Mouse (Mus musculus): ENCODE results near the gene Sec31a. TPM values are rescaled to one million over a fixed set of nuclear protein-coding genes. Genes with fewer than 3 reads are reported as not detected.

The Sec31a gene
- 79.3 and 83.0 TPM in 2 replicates for polyA plus RNA-seq (2015; fragmentation: Nextera tagmentation; extraction: Ambion mirVana)

DNA sequence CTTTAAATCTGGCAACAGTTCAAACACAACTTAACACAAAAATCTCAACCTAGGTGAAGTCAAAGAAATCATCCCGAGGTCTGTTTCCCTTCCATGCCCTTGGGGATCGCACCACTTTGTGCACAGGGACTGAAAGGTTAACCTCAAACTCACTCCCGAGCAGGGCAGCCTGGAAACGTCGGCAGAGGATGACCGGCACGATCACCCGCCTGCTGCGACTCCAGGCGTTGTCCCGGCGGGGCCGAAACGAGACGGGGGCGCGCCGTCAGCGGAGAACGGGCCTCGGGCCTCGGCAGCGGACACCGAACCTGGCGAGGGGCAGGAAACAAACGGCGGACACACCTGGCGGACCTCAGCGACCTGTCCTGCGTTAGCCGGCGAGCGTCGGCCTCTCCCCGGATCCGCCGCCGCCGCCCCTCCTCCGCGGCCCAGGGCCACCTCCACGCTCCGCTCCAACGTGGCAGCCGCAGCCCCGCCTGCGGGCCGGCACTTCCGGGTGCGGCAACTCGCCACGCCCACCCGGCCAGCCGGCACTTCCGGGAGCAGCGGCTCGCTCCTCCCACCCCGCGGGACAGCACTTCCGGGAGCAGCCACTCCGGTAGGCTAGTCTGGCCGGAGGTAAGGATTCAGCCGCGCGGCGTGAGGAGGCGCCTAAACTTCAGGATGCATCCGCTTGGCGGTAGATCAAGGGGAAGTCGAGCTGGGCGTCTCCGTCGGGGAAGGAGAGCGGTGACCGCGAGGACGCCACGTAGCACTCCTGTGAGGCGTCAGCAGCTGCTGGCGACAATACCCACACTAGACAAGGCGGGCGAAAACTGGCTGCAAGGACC, at the start of gene Sec31a:
Gene Sec31a (minus strand): TSS at position 474 of the 830 bp plus-strand sequence.
- no peaks in the 10 kb centered on the region for H3K27me3 ChIP-seq
- peaks cover 35% of the 10 kb centered on the region for H3K4me1 ChIP-seq
- peaks cover 30% of the 10 kb centered on the region for H3K36me3 ChIP-seq
- H3K4me3 ChIP-seq: peak within 1 kb of the TSS; percentile 94
- H3K9ac ChIP-seq (replicated peaks): peak within 1 kb of the TSS; percentile 74
- ATAC-seq (replicated peaks): peak; percentile 97
- peak within 1 kb of the TSS; percentile 65 for H3K4me2 ChIP-seq (replicated peaks)
- H3K9me3 ChIP-seq: no peaks in the 10 kb centered on the region
- H3K27ac ChIP-seq (replicated peaks): peak within 1 kb of the TSS; percentile 90
- under 1% methylated on average over 82 of the region's 82 CpGs for WGBS

DNA sequence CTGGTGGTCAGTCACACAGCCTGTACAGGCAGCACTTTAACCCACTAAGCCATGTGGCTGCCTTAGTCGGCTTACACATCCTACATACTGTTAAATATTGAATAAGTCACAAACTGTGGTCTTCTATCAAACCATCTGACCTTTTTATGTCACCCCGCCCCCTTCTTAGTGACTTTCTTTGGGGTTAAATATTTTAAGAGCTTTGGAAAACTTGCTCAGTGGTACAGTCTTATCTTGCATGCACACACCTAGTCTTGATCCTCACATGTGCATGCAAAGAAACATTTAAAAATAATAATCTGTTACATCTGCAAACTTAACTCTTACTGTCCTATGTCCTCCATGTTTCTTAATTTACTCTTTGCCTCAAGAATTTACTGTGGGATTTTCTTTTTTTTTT, 46.3 kb upstream of the Sec31a start:
- H3K27ac ChIP-seq (replicated peaks): no peak overlapping the region
- H3K9me3 ChIP-seq: no peaks in the 10 kb centered on the region
- no peak overlapping the region for H3K4me2 ChIP-seq (replicated peaks)
- H3K9ac ChIP-seq (replicated peaks): no peak overlapping the region
- 95% methylated on average over 2 of the region's 2 CpGs for WGBS
- H3K27me3 ChIP-seq: no peaks in the 10 kb centered on the region
- no peak for ATAC-seq (replicated peaks)
- H3K4me3 ChIP-seq: no peak overlapping the region
- peaks cover 18% of the 10 kb centered on the region for H3K36me3 ChIP-seq
- no peaks in the 10 kb centered on the region for H3K4me1 ChIP-seq

DNA sequence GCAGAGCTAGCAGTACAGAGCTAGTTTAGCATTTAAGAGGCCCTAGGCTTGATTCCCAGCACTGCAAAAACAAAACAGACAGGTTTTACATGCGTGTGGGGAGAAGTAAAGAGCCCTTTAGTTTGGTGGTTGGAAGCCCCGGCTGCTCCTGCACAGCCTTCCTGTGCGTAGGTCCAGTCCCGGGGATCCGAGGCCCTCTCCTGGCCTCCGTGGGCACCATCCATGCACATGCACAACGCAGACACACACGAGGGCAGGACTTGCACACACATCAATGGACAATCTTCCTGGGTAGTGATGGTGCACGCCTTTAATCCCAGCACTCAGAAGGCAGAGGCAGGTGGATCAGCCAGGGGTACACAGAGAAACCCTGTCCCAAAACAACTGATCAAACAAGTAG, 45.5 kb upstream of the Sec31a start:
- H3K4me2 ChIP-seq (replicated peaks): no peak overlapping the region
- H3K9me3 ChIP-seq: no peaks in the 10 kb centered on the region
- H3K4me3 ChIP-seq: no peak overlapping the region
- H3K9ac ChIP-seq (replicated peaks): no peak overlapping the region
- H3K4me1 ChIP-seq: no peaks in the 10 kb centered on the region
- ATAC-seq (replicated peaks): no peak
- WGBS: 95% methylated on average over 9 of the region's 9 CpGs
- no peak overlapping the region for H3K27ac ChIP-seq (replicated peaks)
- no peaks in the 10 kb centered on the region for H3K27me3 ChIP-seq
- peaks cover 18% of the 10 kb centered on the region for H3K36me3 ChIP-seq

DNA sequence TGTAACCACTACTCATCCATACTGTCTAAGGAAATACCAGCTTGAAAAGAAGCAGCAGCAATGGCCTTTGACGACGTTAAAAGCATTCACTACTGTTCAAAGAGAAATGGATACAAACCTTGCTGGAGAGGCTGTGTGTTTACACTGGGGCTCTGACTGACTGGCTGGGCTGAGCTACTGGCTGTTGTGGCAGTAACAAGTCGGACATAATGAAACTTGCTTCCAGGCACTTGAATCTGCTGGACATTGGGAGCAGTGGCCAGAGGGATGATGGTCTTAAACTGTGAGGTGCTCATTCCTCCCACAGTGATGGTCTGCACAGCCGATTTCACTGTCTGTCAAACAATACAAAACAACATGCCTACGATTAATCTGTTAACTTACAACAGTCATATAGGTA, 43.4 kb upstream of the Sec31a start:
- Histone ChIP-seq H3K4me1 (no peaks in the 10 kb centered on the region), H3K36me3 (peaks cover 18% of the 10 kb centered on the region)
- 94% methylated on average over 5 of the region's 5 CpGs for WGBS

DNA sequence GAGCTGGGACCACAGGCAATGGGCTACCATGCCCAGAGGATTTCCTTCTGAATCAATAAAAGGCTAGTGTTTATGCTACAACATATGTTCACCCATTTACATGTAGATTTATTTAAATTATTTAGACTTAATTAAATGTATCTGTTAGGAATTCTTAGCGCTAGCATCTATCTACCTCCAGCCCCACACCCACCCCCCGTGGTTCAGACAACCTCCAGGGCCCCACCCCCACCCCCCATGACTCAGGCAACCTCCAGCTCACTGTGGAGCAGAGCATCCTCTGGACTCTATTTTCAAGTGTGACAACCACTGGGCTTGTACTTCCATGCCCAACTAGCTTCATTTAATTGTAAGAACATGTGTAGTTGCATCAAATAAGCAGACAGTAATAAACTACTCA, 35.8 kb upstream of the Sec31a start:
- no peak; the same call in 1 of the 2 replicates for ATAC-seq (replicated peaks)
- 52% methylated on average over 2 of the region's 2 CpGs for WGBS
- Histone ChIP-seq H3K36me3 (peaks cover 27% of the 10 kb centered on the region), H3K27ac (replicated peaks) (no peak overlapping the region), H3K9ac (replicated peaks) (no peak overlapping the region), H3K27me3 (no peaks in the 10 kb centered on the region), H3K4me1 (no peaks in the 10 kb centered on the region), H3K4me2 (replicated peaks) (no peak overlapping the region), H3K4me3 (no peak overlapping the region), H3K9me3 (no peaks in the 10 kb centered on the region)

More for the DNA sequence above, 43.4 kb upstream of the Sec31a start:
- Histone ChIP-seq H3K9me3 (no peaks in the 10 kb centered on the region), H3K4me3 (no peak overlapping the region), H3K27ac (replicated peaks) (no peak overlapping the region), H3K27me3 (no peaks in the 10 kb centered on the region), H3K4me2 (replicated peaks) (no peak overlapping the region), H3K9ac (replicated peaks) (no peak overlapping the region)
- no peak for ATAC-seq (replicated peaks)

DNA sequence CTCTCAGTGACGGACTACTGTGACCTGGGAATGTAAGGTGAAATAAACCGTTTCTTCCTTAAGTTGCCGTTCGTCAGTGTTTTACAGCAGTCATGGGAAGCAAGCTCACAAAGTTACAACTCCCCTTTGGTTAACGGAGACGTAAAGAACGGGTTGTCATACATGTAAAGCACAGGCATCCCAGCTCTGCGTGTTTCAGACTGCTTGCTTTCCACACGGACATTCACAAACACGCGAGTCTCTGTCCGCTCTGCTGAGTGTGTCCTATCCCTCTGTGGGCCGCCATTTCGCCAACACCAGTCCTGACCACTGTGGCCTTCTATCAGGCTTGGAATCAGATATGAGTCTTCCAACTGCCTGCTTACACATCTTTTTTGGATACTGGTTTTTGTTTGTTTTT, 22.8 kb upstream of the Sec31a start:
- WGBS: 95% methylated on average over 14 of the region's 14 CpGs

DNA sequence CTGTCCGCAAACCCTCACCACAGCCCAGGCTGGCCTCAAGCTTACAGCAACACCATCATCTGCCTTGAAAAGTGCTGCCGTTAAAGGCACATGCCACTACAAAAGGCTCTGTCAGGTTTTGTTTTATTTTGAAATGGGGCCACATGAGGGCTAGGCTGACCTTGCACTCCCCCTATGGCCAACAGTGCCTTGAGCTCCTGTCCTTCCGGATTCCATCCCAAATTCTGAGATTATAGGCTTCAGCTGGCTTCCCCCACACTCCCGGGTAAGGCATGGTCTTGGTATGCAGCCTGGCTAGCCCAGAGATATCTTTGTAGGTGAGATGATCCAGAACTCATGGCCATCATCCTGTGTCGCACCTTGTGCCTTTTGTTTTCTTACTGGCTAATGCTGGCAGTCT, 21.9 kb upstream of the Sec31a start:
- 96% methylated on average over 5 of the region's 5 CpGs for WGBS
- Histone ChIP-seq H3K27me3 (no peaks in the 10 kb centered on the region), H3K27ac (replicated peaks) (no peak overlapping the region), H3K36me3 (peaks cover 7% of the 10 kb centered on the region), H3K4me1 (no peaks in the 10 kb centered on the region), H3K4me2 (replicated peaks) (no peak overlapping the region), H3K9ac (replicated peaks) (no peak overlapping the region), H3K9me3 (no peaks in the 10 kb centered on the region), H3K4me3 (no peak overlapping the region)
- no peak for ATAC-seq (replicated peaks)

More for the DNA sequence above, 22.8 kb upstream of the Sec31a start:
- H3K9me3 ChIP-seq: no peaks in the 10 kb centered on the region
- H3K4me3 ChIP-seq: no peak overlapping the region
- ATAC-seq (replicated peaks): no peak
- no peak overlapping the region for H3K4me2 ChIP-seq (replicated peaks)
- no peak overlapping the region for H3K9ac ChIP-seq (replicated peaks)
- H3K36me3 ChIP-seq: peaks cover 8% of the 10 kb centered on the region
- no peak overlapping the region for H3K27ac ChIP-seq (replicated peaks)
- H3K4me1 ChIP-seq: no peaks in the 10 kb centered on the region
- no peaks in the 10 kb centered on the region for H3K27me3 ChIP-seq

DNA sequence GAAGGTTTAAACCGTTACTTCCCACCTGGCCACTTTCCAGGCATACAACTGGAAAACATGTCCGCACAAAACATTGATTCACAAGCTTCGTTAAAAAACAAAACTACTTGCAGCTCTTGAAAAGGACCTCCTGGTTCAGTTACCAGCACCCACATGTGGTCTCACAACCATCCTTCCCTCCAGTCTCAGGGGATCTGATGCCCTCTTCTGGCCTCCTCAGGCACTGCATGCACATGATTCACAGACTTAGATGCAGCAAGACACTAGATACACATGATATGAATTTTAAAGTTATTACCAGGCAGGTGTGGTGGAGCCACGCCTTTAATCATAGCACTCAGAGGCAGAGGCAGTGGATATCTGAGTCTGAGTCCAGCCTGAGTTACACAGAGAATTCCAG, 21.1 kb upstream of the Sec31a start:
- H3K9ac ChIP-seq (replicated peaks): no peak overlapping the region
- no peaks in the 10 kb centered on the region for H3K4me1 ChIP-seq
- H3K4me2 ChIP-seq (replicated peaks): no peak overlapping the region
- no peak overlapping the region for H3K4me3 ChIP-seq
- no peak for ATAC-seq (replicated peaks)
- 95% methylated on average over 4 of the region's 4 CpGs for WGBS
- no peaks in the 10 kb centered on the region for H3K27me3 ChIP-seq
- H3K27ac ChIP-seq (replicated peaks): no peak overlapping the region
- no peaks in the 10 kb centered on the region for H3K9me3 ChIP-seq
- H3K36me3 ChIP-seq: peaks cover 5% of the 10 kb centered on the region

DNA sequence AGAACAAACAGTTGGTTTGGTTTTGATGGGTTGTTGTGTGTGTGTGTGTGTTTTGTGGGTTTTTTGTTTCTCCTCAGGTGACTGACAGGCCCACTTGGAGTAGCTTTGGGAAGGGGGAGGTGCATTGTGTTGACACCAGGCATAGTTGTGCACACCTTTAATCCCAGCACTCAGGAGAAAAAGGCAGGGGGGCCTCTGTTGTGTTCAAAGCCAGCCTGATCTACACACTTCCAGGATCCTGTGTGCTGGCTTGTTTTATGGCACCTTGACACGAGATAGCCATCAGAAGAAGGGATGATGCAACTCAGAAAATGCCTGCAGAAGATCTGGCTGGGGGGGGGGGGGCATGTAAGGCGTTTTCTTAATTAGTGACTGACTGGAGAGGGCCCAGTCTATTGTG, 14.9 kb upstream of the Sec31a start:
- H3K27ac ChIP-seq (replicated peaks): no peak overlapping the region
- no peak overlapping the region for H3K9ac ChIP-seq (replicated peaks)
- no peak overlapping the region for H3K4me2 ChIP-seq (replicated peaks)
- H3K4me3 ChIP-seq: no peak overlapping the region; the same call in 1 of the 2 replicates
- H3K36me3 ChIP-seq: peaks cover 13% of the 10 kb centered on the region
- H3K9me3 ChIP-seq: no peaks in the 10 kb centered on the region
- 61% methylated on average over 2 of the region's 2 CpGs for WGBS
- no peaks in the 10 kb centered on the region for H3K27me3 ChIP-seq
- H3K4me1 ChIP-seq: peaks cover 36% of the 10 kb centered on the region
- no peak for ATAC-seq (replicated peaks)

DNA sequence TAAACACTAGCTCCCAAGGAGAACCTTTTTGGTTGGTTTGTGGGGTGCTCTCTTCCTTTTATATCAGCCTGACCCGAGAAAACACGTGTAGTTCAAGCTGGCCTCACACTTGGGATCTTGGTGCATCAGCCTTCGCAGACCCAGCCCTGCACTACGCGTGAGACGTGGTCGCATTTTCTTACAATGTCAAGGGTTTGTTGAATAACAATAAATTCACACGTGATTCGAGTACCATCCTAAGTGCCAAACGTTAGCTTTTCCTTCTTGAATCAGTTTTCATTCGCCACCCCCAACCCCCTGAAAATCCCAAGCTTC, 14.0 kb upstream of the Sec31a start:
- WGBS: 3% methylated on average over 11 of the region's 11 CpGs
- peak overlapping the region; percentile 98 for H3K4me3 ChIP-seq
- H3K4me2 ChIP-seq (replicated peaks): peak overlapping the region; percentile 89
- no peaks in the 10 kb centered on the region for H3K9me3 ChIP-seq
- H3K4me1 ChIP-seq: peaks cover 45% of the 10 kb centered on the region
- H3K27ac ChIP-seq (replicated peaks): peak overlapping the region; percentile 94
- H3K27me3 ChIP-seq: no peaks in the 10 kb centered on the region
- ATAC-seq (replicated peaks): peak; percentile 5; the same call in 1 of the 2 replicates
- peaks cover 21% of the 10 kb centered on the region for H3K36me3 ChIP-seq
- H3K9ac ChIP-seq (replicated peaks): peak overlapping the region; percentile 93

DNA sequence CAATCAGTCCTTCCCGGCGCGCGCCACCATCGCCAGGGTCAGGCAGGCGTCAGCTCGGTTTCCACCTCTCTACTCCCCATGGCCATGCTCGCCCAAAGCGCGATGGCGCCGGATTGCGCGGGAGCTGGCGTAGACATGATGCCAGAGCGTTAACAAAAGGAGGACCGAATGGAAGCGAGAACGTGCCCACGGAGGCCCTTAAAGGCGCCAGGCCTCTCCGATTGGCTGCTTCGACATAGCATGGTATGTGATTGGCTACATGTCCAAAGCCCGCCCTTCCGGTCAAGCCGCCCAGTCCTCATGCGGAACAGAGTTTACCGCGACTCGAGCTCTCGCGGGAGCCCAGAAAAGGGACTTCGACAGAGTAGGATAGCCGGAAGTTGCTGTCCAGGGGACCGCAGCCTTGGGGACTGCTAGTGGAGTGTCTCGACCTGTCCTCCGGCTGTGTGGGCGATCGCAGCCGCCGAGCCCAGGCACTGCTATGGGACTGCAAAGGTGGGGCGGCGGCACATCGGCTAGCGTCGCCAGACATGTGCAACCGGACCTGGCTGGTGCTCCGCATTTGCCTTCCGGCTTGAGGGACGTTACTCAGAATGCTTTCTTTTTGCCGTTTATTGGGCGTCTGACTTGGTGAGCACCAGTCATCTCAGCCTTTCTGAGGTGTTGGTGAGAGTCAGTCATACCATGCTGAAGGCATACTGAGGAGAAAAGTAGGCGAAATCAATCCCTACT, 13.5 kb upstream of the Sec31a start:
- ATAC-seq (replicated peaks): peak; percentile 100
- Histone ChIP-seq H3K4me2 (replicated peaks) (peak overlapping the region; percentile 90), H3K9me3 (no peaks in the 10 kb centered on the region), H3K9ac (replicated peaks) (peak overlapping the region; percentile 93), H3K27ac (replicated peaks) (peak overlapping the region; percentile 94), H3K27me3 (no peaks in the 10 kb centered on the region), H3K36me3 (peaks cover 27% of the 10 kb centered on the region), H3K4me3 (peak overlapping the region; percentile 98), H3K4me1 (peaks cover 50% of the 10 kb centered on the region)
- WGBS: under 1% methylated on average over 53 of the region's 53 CpGs

DNA sequence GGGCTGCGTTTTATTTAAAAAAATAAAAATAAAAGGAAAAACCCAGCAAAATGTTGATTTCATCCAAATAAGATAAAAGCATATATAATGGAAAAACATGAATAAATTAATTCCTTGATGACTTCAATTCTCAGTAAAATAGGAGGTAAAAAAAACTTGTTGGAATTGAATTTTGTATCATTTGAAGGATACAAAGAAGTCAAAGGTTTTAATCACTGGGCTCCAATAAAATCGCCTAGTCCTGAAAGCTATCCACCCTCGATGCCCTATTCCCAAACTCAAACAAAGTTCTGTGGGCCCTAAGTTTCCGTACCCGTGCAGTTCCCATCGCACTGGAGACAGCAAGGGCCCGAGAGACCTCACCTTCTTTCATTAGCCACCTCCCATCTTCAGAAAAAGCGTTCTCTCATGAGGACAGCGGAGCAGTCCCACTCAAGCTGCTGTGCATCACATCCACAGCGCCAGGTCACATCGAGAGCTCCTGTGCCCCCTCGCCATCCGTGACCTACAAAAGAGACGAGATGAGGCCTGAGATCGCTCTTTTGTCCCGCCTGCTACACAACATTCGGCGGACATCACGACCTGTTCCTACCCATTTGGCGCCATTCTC, 12.8 kb upstream of the Sec31a start:
- Histone ChIP-seq H3K9me3 (no peaks in the 10 kb centered on the region), H3K36me3 (peaks cover 33% of the 10 kb centered on the region), H3K4me2 (replicated peaks) (peak overlapping the region; percentile 90), H3K4me1 (peaks cover 57% of the 10 kb centered on the region), H3K4me3 (peak overlapping the region; percentile 98), H3K27me3 (no peaks in the 10 kb centered on the region), H3K27ac (replicated peaks) (peak overlapping the region; percentile 94), H3K9ac (replicated peaks) (peak overlapping the region; percentile 93)
- under 1% methylated on average over 20 of the region's 20 CpGs for WGBS
- ATAC-seq (replicated peaks): peak; percentile 49
